Mouse (Mus musculus) C2C12 (cell line): Measurements from ENCODE around the gene Fign.

ENCODE experiments used
- CTCF ChIP-seq: IDR thresholded peaks from one replicate; pipeline ENCODE4 v1.5.1; 2011; ENCODE audit not compliant: control insufficient read depth, insufficient read depth, insufficient read length
- MAX ChIP-seq: IDR thresholded peaks from one replicate; pipeline ENCODE4 v1.6.1; 2011; ENCODE audit warnings: mild to moderate bottlenecking, control low read depth

- TF ChIP-seq CTCF (no peak), MAX (no peak)
Observed at GRCm38 (mm10) chr2:64095561-64095960, 2.3 kb downstream of the Fign start.
